Mouse (Mus musculus) CH12.LX (cell line): ENCODE results near the gene Lmna.

ENCODE experiments used
- CHD1 ChIP-seq: IDR thresholded peaks from 2 replicates; pipeline ENCODE4 v1.6.1; 2012; ENCODE audit warnings: low read depth, low read length, improper control_type of control experiment, inconsistent platforms
- CHD2 ChIP-seq: IDR thresholded peaks from 2 replicates; pipeline ENCODE4 v1.6.1; 2011; ENCODE audit warnings: low read length, improper control_type of control experiment
- CTCF ChIP-seq, 2 experiments: IDR thresholded peaks in 1 of 2; conservative IDR thresholded peaks in 1 of 2; 2 replicates each; pipeline ENCODE4 v1.5.1; 2011 to 2012; ENCODE audit warnings: low read depth in 2 of 2, low read length in 2 of 2, improper control_type of control experiment in 1 of 2, inconsistent platforms in 1 of 2, mild to moderate bottlenecking in 1 of 2, moderate library complexity in 1 of 2
- EP300 ChIP-seq: IDR thresholded peaks from 2 replicates; pipeline ENCODE4 v1.6.1; 2011; ENCODE audit warnings: low read length, improper control_type of control experiment
- MAFK ChIP-seq: IDR thresholded peaks from 2 replicates; pipeline ENCODE4 v1.6.1; 2011; ENCODE audit warnings: low read length, improper control_type of control experiment; ENCODE audit not compliant: insufficient replicate concordance
- MAX ChIP-seq: IDR thresholded peaks from 2 replicates; pipeline ENCODE4 v1.6.1; 2011; ENCODE audit warnings: low read length, improper control_type of control experiment
- MAZ ChIP-seq: IDR thresholded peaks from 2 replicates; pipeline ENCODE4 v1.6.1; 2012; ENCODE audit warnings: low read depth, mild to moderate bottlenecking, inconsistent platforms, low read length, improper control_type of control experiment, moderate library complexity
- MEF2A ChIP-seq: IDR thresholded peaks from 2 replicates; pipeline ENCODE4 v1.6.1; 2014; ENCODE audit warnings: low read depth, mild to moderate bottlenecking, inconsistent platforms, low read length, improper control_type of control experiment, borderline replicate concordance
- NELFE ChIP-seq: IDR thresholded peaks from 2 replicates; pipeline ENCODE4 v1.6.1; 2011; ENCODE audit warnings: low read depth, low read length, improper control_type of control experiment
- POLR2A ChIP-seq: IDR thresholded peaks from 2 replicates; pipeline ENCODE4 v1.6.1; 2011; ENCODE audit warnings: low read depth, mild to moderate bottlenecking, improper control_type of control experiment, low read length
- USF1 ChIP-seq: IDR thresholded peaks from 2 replicates; pipeline ENCODE4 v1.6.1; 2014; ENCODE audit warnings: low read depth, mild to moderate bottlenecking, inconsistent platforms, low read length, improper control_type of control experiment
- ZMIZ1 ChIP-seq: IDR thresholded peaks from 2 replicates; pipeline ENCODE4 v1.6.1; 2012; ENCODE audit warnings: low read depth, mild to moderate bottlenecking, inconsistent platforms, low read length, improper control_type of control experiment

GRCm38 (mm10) chr3:88530082-88530864 is 20.5 kb upstream of the Lmna start:
- no peak for TF ChIP-seq MAX
- no peak for TF ChIP-seq CTCF (conservative IDR thresholded peaks at IDR 0.05 in 1 of 2, IDR thresholded peaks at IDR 0.05 in 1 of 2; ENCODE audit: low read depth in 2 of 2, low read length in 2 of 2)
- no peak for TF ChIP-seq POLR2A
- no peak for TF ChIP-seq CHD1
- no peak for TF ChIP-seq ZMIZ1
- no peak for TF ChIP-seq EP300
- TF ChIP-seq CHD2: no peak
- TF ChIP-seq MAZ: no peak
- no peak for TF ChIP-seq MEF2A
- no peak for TF ChIP-seq NELFE
- TF ChIP-seq USF1: no peak
- no peak for TF ChIP-seq MAFK
